Mouse (Mus musculus): ENCODE results near the gene Smco4. TPM values are rescaled to one million over a fixed set of nuclear protein-coding genes. Genes with fewer than 3 reads are reported as not detected.
"Not testable (repeated sequence)": the region's sequence is repeated elsewhere in the genome, so short reads cannot be mapped to it uniquely, and the experiment has no call there.

Smco4 gene
- polyA plus RNA-seq, 1 experiment from 2014 or later: 4.5 TPM

DNA sequence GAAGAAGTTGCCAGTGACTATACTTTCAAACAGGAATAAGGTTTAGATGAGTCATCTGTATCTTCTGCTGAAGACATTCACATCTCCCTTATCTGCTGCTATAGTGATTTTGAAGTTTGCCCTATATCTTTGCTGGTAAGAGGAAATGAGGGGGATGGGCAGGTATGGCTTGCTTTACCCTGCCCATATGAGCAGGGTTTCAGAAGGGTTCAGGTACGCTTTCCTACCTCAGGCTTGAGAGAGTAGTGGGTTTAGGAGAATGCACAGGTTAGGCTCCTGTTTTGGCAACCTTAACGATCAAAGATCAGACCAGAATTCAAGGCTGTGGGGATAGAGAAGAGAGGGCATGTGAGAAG is 36.7 kb downstream of the Smco4 start:
- H3K4me3 ChIP-seq (replicated peaks): no peak overlapping the region
- H3K9ac ChIP-seq: no peak overlapping the region
- ATAC-seq (replicated peaks; ENCODE audit: low FRiP score): no peak
- H3K4me2 ChIP-seq: no peak overlapping the region
- H3K9me3 ChIP-seq (replicated peaks): no peaks in the 10 kb centered on the region
- H3K4me1 ChIP-seq: peaks cover 60% of the 10 kb centered on the region
- H3K27me3 ChIP-seq: no peaks in the 10 kb centered on the region
- peaks cover 7% of the 10 kb centered on the region; the same call in 1 of the 2 replicates for H3K36me3 ChIP-seq
- 0 out of 2 replicates have a peak overlapping the region, but pooled peaks have one; percentile 15 for H3K27ac ChIP-seq
- WGBS: 85% methylated on average over 2 of the region's 2 CpGs

DNA sequence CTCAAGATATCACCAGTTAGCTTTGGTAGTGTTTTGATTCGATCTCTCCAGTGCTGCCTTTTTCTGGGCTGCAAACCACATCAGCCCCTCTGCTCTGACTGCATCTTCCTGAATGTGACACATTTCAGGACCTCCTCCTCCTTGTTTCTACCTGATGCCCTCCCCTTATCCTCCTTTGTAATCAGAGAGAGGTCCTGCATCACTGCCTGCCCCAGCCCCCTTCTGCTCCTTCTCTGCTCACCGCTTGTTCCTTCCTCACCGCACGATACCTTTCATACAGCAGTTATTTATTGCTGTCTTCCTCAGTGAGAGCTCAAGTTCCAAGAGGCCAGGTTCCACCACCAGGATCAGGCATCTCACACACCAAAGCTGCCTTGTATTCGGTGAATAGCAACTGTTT is 38.0 kb downstream of the Smco4 start:
- H3K36me3 ChIP-seq: peaks cover 7% of the 10 kb centered on the region; the same call in 1 of the 2 replicates
- H3K4me2 ChIP-seq: no peak overlapping the region
- 22% methylated on average over 5 of the region's 5 CpGs for WGBS
- H3K27me3 ChIP-seq: no peaks in the 10 kb centered on the region
- H3K9me3 ChIP-seq (replicated peaks): no peaks in the 10 kb centered on the region
- peaks cover 64% of the 10 kb centered on the region for H3K4me1 ChIP-seq
- H3K4me3 ChIP-seq (replicated peaks): no peak overlapping the region
- H3K9ac ChIP-seq: no peak overlapping the region
- peak; percentile 61 for ATAC-seq (replicated peaks; ENCODE audit: low FRiP score)
- H3K27ac ChIP-seq: peak overlapping the region; percentile 52; the same call in 1 of the 2 replicates

DNA sequence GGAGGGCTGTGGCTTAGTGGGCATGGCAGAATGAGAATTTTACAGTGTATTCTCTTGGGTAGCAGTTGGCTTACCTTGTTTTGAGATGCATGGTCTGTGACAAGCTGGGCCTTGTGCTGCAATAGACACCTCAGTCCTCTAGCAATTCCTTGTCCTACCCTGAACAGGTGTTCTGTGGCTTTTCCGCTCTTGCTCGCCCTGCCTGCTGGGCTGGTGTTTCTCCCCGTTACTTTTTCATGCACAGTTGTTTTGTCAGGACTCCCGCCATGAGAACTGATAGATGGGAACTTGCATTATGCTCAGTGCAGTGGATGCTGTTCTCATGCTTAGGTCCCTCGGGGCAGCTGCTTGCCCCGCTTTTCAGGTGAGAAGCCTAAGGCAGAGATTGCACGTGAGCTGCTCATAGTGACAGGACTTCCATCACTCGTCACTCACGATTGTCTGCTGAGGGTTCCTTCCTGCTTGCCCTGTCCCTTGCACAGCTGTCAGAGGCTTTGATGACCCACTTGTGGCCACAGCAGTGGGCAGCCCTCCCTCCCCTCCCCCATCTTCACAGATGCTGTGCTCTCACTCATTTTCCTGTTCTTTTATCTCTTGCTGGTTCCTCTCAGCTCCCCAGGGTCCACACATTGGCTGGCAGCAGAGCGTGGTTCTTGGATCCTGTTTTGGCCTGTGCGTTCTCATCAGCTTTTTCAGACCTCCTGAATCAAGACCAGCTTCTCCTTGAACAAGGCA is 40.3 kb downstream of the Smco4 start:
- no peak overlapping the region for H3K4me3 ChIP-seq (replicated peaks)
- H3K27me3 ChIP-seq: no peaks in the 10 kb centered on the region
- 75% methylated on average over 11 of the region's 11 CpGs for WGBS
- no peak overlapping the region for H3K9ac ChIP-seq
- peaks cover 57% of the 10 kb centered on the region for H3K4me1 ChIP-seq
- no peak overlapping the region for H3K27ac ChIP-seq
- H3K9me3 ChIP-seq (replicated peaks): no peaks in the 10 kb centered on the region
- H3K4me2 ChIP-seq: no peak overlapping the region
- no peaks in the 10 kb centered on the region for H3K36me3 ChIP-seq
- ATAC-seq (replicated peaks; ENCODE audit: low FRiP score): no peak

DNA sequence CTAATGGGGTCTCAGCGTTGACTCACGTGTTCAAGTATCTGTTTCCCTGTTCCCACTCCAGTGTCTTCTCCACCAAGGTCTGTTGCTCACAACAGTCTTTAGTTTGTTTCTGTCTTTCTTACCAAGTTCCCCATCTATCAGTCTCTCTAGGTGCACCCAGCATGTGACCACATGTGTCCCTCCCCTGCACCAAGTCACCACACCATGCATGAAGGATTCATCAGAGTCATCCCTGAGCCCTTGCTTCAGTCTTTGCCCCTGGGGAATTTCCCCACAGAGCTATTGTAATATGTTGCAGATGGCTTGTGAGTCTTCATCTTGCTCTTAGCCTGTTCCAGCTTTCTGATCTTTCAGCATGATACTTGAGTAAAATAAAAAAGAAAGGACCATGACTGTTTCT is 40.9 kb downstream of the Smco4 start:
- H3K9ac ChIP-seq: no peak overlapping the region
- H3K36me3 ChIP-seq: no peaks in the 10 kb centered on the region
- H3K9me3 ChIP-seq (replicated peaks): no peaks in the 10 kb centered on the region
- ATAC-seq (replicated peaks; ENCODE audit: low FRiP score): no peak
- peaks cover 50% of the 10 kb centered on the region for H3K4me1 ChIP-seq
- 90% methylated on average over 2 of the region's 2 CpGs for WGBS
- no peak overlapping the region for H3K4me3 ChIP-seq (replicated peaks)
- H3K27me3 ChIP-seq: no peaks in the 10 kb centered on the region
- no peak overlapping the region for H3K27ac ChIP-seq
- H3K4me2 ChIP-seq: no peak overlapping the region

DNA sequence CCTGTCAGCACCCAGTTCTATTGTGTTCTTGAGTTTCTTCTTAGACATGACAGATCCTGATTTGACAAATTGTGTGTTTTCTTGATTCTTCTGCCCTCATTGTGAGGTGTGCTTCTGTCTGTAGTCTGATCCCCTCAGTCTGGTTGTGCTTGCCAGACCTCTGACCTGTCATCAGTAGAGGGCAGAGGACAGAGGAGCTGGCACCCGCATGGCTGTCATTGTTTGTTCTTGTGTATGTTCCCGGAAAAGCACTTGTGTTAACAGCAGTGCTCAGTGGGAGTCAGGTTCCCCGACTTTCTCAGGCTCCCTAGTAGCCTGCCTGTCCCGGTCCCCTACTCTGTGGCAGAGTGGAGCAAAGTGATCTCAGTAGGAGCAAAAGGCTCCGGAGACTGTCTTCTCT is 42.2 kb downstream of the Smco4 start:
- Histone ChIP-seq H3K4me1 (peaks cover 37% of the 10 kb centered on the region), H3K36me3 (peaks cover 6% of the 10 kb centered on the region), H3K27me3 (no peaks in the 10 kb centered on the region), H3K4me2 (no peak overlapping the region), H3K9ac (no peak overlapping the region), H3K9me3 (replicated peaks) (no peaks in the 10 kb centered on the region), H3K4me3 (replicated peaks) (no peak overlapping the region), H3K27ac (peak overlapping the region; percentile 39; the same call in 1 of the 2 replicates)
- 31% methylated on average over 5 of the region's 5 CpGs for whole genome bisulfite sequencing
- no peak for ATAC-seq (replicated peaks; ENCODE audit: low FRiP score)

DNA sequence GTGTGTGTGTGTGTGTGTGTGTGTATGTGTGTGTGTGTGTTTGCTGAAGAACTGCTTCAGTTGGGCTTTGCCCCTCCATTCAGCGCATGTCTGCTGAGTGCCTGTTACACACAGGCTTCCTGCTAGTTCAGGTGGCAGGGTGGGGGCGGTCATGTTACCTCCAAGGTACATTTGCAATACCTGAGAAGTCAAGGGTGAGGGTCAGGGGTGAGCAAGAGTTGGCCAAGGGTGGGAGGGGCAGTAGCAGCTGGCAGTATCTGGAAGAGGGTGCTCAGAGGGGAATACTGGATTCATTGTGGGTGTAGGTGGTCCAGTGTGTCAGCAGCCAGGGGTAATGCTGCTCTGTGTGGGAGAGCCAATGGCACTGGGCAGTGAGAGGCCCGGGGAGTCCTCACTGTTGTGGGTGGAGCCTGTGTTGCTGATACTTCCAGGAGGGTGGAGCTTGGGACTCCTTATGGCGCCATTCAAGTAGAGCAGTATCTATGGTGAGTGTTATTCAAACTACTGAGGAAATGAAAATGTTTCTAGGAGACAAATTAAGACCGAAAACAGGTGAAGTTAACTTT is 43.7 kb downstream of the Smco4 start:
- ATAC-seq (replicated peaks; ENCODE audit: low FRiP score): no peak
- WGBS: 82% methylated on average over 5 of the region's 5 CpGs
- H3K9me3 ChIP-seq (replicated peaks): no peaks in the 10 kb centered on the region

DNA sequence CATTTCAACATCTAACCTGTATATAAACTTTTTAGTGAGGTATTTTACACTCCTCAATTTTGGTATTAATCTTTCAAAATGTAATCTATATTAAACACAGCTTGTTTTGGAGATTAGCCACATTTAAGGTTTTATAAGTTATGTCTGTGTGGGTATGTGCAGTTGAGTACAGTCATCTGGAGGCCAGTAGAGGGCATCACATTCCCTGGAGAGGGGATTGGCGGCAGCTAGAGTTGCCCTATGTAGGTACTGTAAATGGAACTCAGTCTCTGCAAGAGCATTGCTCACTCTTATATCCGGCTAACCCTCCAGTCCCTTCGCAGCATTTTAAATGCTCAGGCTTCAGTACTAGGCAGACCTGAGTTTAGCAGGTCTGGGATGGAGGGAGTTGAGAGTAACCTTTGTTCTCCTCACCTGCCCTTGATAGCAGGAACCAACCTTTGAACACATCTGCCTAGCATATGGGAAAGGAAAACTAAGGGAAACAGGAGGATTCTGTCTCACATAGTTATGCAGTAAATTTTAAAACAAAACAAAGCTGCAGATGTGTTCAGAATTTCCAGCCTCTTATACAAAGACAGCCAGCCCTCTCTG is 44.3 kb downstream of the Smco4 start:
- peaks cover 13% of the 10 kb centered on the region for H3K36me3 ChIP-seq
- ATAC-seq (replicated peaks; ENCODE audit: low FRiP score): no peak
- H3K27ac ChIP-seq: no peak overlapping the region
- no peaks in the 10 kb centered on the region for H3K27me3 ChIP-seq
- H3K9me3 ChIP-seq (replicated peaks): no peaks in the 10 kb centered on the region
- WGBS: 90% methylated on average over 3 of the region's 3 CpGs
- no peak overlapping the region for H3K4me2 ChIP-seq
- H3K4me1 ChIP-seq: peaks cover 40% of the 10 kb centered on the region
- no peak overlapping the region for H3K9ac ChIP-seq
- no peak overlapping the region for H3K4me3 ChIP-seq (replicated peaks)

More for the DNA sequence above, 43.7 kb downstream of the Smco4 start:
- Histone ChIP-seq H3K4me3 (replicated peaks) (no peak overlapping the region), H3K4me1 (peaks cover 35% of the 10 kb centered on the region), H3K36me3 (peaks cover 13% of the 10 kb centered on the region), H3K27ac (no peak overlapping the region), H3K27me3 (no peaks in the 10 kb centered on the region), H3K4me2 (no peak overlapping the region), H3K9ac (no peak overlapping the region)

DNA sequence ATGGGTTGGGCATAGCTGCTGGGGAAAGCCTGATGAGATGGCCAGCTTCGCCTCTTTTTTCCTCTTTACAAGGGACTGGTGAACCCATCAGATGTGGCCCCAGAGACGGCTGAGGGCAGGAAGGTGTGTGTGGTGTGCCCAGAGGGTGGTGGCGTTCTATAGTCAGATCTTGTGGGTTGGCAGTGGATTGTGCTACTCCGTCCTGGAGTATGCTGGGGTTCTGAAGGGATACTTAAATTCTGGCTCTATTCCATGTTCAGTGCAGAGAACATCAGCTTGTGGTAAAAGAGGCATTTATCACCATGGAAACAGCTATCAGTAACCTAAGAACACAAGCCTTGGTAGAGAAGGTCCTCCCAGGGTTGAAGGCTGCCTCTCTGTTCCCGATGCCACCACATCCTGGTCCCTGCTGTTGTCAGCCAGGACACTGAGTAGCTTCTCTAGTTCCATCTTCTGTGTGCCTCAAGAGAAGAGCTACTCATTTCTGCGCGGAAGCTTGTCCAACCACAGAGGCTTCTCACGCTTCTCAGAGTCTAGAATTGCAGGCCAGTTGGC is 45.8 kb downstream of the Smco4 start:
- peaks cover 16% of the 10 kb centered on the region for H3K36me3 ChIP-seq
- 90% methylated on average over 8 of the region's 8 CpGs for WGBS
- no peak for ATAC-seq (replicated peaks; ENCODE audit: low FRiP score)
- H3K4me1 ChIP-seq: peaks cover 30% of the 10 kb centered on the region
- H3K4me2 ChIP-seq: no peak overlapping the region
- H3K27me3 ChIP-seq: no peaks in the 10 kb centered on the region
- no peak overlapping the region for H3K9ac ChIP-seq
- no peaks in the 10 kb centered on the region for H3K9me3 ChIP-seq (replicated peaks)
- H3K27ac ChIP-seq: no peak overlapping the region
- H3K4me3 ChIP-seq (replicated peaks): no peak overlapping the region

DNA sequence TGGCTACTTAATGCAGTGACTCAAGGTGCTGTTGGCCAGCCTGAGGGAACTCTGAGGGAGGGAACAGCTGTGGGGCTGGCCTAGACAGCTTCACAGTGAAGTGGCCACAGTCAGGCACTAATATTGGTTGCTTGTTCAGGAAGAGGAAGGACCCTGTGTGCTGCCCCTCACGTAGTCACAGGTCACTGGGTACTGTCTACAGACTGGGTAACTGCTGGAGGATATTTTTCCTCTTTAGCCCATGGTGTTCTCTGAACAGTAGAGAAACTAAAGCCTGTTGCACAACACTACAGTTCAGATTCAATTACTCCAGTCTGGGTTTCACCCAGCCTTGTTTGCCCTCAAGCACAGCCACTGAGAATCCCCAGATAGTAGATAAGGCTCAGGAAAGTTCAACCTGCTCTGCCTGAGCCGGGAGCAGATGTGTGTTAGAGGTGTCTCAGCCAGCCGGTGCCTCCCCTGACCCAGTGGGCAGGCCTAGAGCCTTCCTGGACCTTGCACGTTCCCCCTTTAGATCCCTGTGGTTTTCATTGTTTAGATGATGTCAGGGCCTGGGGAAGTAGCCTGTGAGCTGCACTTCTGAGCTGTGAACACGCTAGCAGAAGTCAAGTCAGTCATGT is 48.6 kb downstream of the Smco4 start:
- Histone ChIP-seq H3K27me3 (no peaks in the 10 kb centered on the region), H3K4me1 (peaks cover 15% of the 10 kb centered on the region), H3K36me3 (peaks cover 31% of the 10 kb centered on the region), H3K9ac (no peak overlapping the region), H3K4me3 (replicated peaks) (no peak overlapping the region), H3K4me2 (no peak overlapping the region), H3K27ac (peak overlapping the region; percentile 60; the same call in 1 of the 2 replicates), H3K9me3 (replicated peaks) (no peaks in the 10 kb centered on the region)
- 48% methylated on average over 5 of the region's 5 CpGs for WGBS
- ATAC-seq (replicated peaks; ENCODE audit: low FRiP score): peak; percentile 54

DNA sequence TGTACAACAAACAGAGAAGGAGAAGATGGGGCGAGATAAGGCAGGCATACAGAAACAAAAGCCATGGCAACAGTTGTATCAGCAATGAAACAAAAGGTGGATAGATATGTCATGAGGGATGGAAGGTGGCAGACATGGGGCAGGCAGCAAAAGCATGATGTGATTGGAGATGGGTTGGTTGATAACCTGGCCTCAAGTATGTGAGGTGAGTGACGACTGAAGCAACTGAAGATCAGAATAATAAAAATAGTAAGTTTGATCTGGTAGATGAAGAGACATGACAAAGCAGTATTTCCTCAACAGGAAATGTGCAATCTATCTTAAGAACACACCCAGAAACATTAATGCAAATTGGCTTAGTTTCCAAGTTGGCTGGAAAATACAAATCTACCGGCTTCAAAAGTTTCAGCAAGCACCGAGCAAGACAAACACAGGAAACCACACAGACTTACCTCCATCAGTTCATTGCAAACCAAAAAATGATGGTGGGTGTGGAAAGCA is 57.3 kb downstream of the Smco4 start:
- Histone ChIP-seq H3K4me2 (no peak overlapping the region), H3K4me1 (no peaks in the 10 kb centered on the region), H3K36me3 (0 out of 2 replicates have a peak, but pooled peaks cover 13% of the 10 kb centered on the region), H3K27ac (no peak overlapping the region), H3K9ac (no peak overlapping the region), H3K27me3 (no peaks in the 10 kb centered on the region), H3K4me3 (replicated peaks) (no peak overlapping the region), H3K9me3 (replicated peaks) (no peaks in the 10 kb centered on the region)
- no peak for ATAC-seq (replicated peaks; ENCODE audit: low FRiP score)
- 80% methylated on average over 4 of the region's 4 CpGs for WGBS

DNA sequence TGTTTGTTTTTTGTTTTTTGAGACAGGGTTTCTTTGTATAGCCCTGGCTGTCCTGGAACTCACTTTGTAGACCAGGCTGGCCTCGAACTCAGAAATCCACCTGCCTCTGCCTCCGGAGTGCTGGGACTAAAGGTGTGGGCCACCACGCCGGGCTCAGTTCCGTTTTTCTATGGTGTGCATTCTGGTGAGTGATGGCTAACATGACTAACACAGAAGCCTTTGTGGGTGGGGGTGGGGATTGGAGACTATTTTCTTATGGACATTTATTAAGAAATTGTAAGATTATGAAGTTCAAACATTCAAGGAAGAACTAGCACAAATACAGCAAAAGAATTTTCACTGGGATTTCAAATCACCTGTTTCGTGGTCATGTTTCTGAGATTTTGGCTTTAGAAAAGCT is 57.8 kb downstream of the Smco4 start:
- not testable (repeated sequence) for H3K9me3 ChIP-seq (replicated peaks); H3K4me1 ChIP-seq; H3K27me3 ChIP-seq; H3K9ac ChIP-seq; H3K36me3 ChIP-seq; H3K27ac ChIP-seq; ATAC-seq (replicated peaks; ENCODE audit: low FRiP score); H3K4me2 ChIP-seq; H3K4me3 ChIP-seq (replicated peaks)
- WGBS: 91% methylated on average over 6 of the region's 6 CpGs
